Mouse (Mus musculus) T-helper 1 cell (primary cell): ENCODE measurements around the gene Smok3c.
"Not testable (repeated sequence)": the region's sequence is repeated elsewhere in the genome, so short reads cannot be mapped to it uniquely, and the experiment has no call there.

Source experiments
- in situ Hi-C: fragments of 300-600 bp; cut with MboI, MseI; formaldehyde crosslinking; loops from one replicate; pipeline ENCODE4 v1.15.1; 2025; ENCODE audit warnings: high pct_unique_total_duplicates

The Smok3c gene

DNA sequence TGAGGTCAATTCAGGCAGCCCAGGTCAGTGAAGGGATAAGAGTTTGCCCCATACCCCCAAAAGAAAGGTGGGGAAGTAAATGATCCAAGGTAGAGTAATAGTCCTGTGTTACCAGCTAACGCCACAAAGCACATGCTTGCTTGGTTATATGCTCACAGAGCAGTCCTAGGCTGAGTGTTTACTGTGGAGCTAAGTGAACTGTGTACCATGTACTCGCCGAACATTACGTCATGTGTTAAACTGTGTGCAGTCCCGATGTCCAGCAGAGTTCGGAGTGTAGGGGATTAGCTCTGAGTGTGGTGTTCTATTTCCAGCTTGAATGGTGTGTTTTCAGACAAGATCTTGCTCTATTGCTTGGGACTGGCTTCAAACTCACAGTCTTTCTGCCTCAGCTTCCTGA is 41.5 kb downstream of the Smok3c start:
- in situ Hi-C loops: no loop called here

DNA sequence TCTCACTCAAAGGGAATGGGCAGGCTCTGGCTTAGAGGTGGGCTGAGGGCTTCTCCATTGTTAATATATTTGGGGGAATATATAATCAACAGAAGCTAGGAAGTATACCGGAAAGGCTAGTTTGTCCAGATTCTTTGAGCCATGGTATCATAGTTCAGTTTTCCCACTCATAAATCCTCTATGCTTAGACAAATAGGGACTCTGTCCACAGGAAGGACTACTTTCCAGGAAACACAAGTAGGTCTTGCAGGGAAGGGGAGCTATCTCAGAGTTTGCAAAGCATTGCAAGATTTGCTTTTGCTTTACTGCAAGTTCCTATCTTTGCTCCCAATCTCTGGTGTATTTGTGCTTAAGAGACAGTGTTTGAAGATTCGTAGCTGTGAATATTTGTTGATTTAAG is 52.0 kb downstream of the Smok3c start:
- in situ Hi-C loops: no loop called here

DNA sequence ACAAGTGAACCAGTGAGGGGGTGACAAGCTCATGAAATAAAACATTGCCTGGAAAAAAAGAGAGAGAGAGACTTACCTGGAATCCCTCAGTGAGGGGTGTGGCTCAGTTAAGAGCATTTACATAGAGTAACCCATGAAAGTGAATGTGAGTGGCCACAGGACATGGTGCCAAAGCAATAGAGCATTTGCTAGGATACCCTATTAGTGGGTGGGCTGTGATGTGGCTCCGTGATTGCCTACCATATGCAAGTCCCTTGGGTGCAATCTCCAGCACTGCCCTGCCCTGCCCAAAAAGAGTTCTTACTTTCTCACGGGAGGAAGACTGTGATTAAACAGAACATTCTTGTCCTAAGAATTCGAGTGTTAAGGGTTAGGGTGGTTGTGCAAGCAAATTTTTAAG is 54.1 kb downstream of the Smok3c start:
- in situ Hi-C loops: no loop called here

DNA sequence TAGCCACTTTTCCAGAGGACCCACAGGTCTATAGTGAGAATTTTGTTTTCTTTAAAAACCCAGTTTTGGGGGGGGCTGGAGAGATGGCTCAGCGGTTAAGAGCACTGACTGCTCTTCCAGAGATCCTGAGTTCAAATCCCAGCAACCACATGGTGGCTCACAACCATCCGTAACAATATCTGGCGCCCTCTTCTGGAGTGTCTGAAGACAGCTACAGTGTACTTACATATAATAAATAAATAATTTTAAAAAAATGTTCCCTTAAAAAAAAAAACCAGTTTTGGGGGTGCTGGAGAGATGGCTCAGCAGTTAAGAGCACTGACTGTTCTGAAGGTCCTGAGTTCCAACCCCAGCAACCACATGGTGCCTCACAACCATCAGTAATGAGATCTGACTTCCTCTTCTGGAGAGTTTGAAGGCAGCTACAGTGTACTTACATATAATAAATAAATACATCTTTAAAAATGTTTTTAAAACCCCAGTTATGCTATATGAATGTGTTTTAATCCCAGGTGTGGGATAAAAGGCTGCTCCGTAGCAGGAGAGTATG is 56.9 kb downstream of the Smok3c start:
- in situ Hi-C loops: not testable (repeated sequence)
